Comparison of ENCODE assay signal across 7 mouse cellular contexts in the genomic region with DNA sequence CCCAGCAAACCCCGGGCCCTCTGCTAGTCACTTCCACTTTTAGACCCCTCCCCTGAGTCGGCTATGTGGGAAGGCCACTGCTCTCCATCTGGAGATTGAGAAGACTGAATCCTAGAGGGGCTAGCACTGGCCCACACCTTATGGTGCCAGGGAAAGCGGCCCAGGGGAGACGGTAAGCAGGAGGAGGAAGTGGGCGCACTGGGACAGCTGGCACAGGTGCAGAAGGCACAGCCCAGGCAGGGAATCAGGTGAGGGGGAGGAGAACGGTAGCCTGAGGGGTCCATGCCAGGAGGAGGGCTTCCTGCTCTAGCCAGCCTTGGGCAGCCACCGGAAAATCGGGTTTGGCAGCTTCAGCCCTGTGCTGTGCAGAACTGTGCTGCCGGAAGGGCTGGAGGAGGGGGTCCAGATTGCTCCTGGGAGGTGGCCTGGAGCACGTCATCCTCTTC. TPM values are rescaled to one million over a fixed set of nuclear protein-coding genes. Genes with fewer than 3 reads are reported as not detected.
DNase-seq lines count a peak whose midpoint lies in the region; ATAC-seq and TF ChIP-seq lines count a peak whose summit lies in the region.

No protein-coding gene starts in this region.

- H3K4me2 ChIP-seq in embryonic facial prominence, embryonic 13.5 days = peak overlapping the region; percentile 51
- H3K4me2 ChIP-seq in midbrain, embryonic 14.5 days (ENCODE audit: low read length) = peak overlapping the region; percentile 41

- no peaks in the 10 kb centered on the region for H3K9me3 ChIP-seq in embryonic facial prominence, embryonic 13.5 days
- no peaks in the 10 kb centered on the region for H3K9me3 ChIP-seq in midbrain, embryonic 14.5 days (ENCODE audit: control insufficient read depth, low read length)

- H3K27ac ChIP-seq in embryonic facial prominence, embryonic 13.5 days = peak overlapping the region; percentile 68
- peak overlapping the region; percentile 41 for H3K27ac ChIP-seq in midbrain, embryonic 14.5 days (replicated peaks; ENCODE audit: low read depth, low read length)

- TF ChIP-seq POLR2A in brain, embryonic 14.5 days (IDR thresholded peaks at IDR 0.05; ENCODE audit: borderline replicate concordance, extremely low read depth, insufficient read depth, insufficient read length, poor library complexity, severe bottlenecking) = no peak

- peak; percentile 85 for DNase-seq in brain, embryonic 14.5 days (ENCODE audit: low read depth)
- DNase-seq in heart, adult 9 months (ENCODE audit: low spot score in 2 of 2) = peak; percentile 64 to 81
- DNase-seq in kidney, adult 8-10 months = peak; percentile 77 to 86
- DNase-seq in liver = peak; percentile 39
- DNase-seq in midbrain, embryonic 14.5 days = peak; percentile 68
- DNase-seq in testis, postnatal 10 days (ENCODE audit: low spot score) = peak; percentile 65

- WGBS in embryonic facial prominence, embryonic 13.5 days = 9% methylated on average over 10 of the region's 10 CpGs
- WGBS in midbrain, embryonic 14.5 days = 19% methylated on average over 10 of the region's 10 CpGs

- H3K4me1 ChIP-seq in embryonic facial prominence, embryonic 13.5 days = peaks cover 36% of the 10 kb centered on the region
- peaks cover 19% of the 10 kb centered on the region; the same call in 1 of the 2 replicates for H3K4me1 ChIP-seq in midbrain, embryonic 14.5 days (ENCODE audit: control insufficient read depth, insufficient read depth, low read length)

- no peaks in the 10 kb centered on the region for H3K27me3 ChIP-seq in embryonic facial prominence, embryonic 13.5 days
- H3K27me3 ChIP-seq in midbrain, embryonic 14.5 days (ENCODE audit: control insufficient read depth, insufficient read depth, low read length) = no peaks in the 10 kb centered on the region

- TF ChIP-seq CTCF in brain, embryonic 14.5 days (IDR thresholded peaks at IDR 0.05; ENCODE audit: borderline replicate concordance, extremely low read depth, insufficient read depth, insufficient read length) = no peak

- ATAC-seq in embryonic facial prominence, embryonic 13.5 days (ENCODE audit: insufficient number of reproducible peaks, insufficient read depth, low FRiP score, low TSS enrichment, low read depth) = peak; percentile 82
- peak; percentile 72 for ATAC-seq in midbrain, embryonic 14.5 days (ENCODE audit: low FRiP score, low TSS enrichment)

- peak overlapping the region; percentile 14 for H3K4me3 ChIP-seq in embryonic facial prominence, embryonic 13.5 days
- H3K4me3 ChIP-seq in midbrain, embryonic 14.5 days (replicated peaks; ENCODE audit: low read depth, low read length) = no peak overlapping the region

- H3K36me3 ChIP-seq in embryonic facial prominence, embryonic 13.5 days = no peaks in the 10 kb centered on the region
- no peaks in the 10 kb centered on the region for H3K36me3 ChIP-seq in midbrain, embryonic 14.5 days (ENCODE audit: control insufficient read depth, insufficient read depth, low read length)

- H3K9ac ChIP-seq in embryonic facial prominence, embryonic 13.5 days = peak overlapping the region; percentile 7; the same call in 1 of the 2 replicates
- no peak overlapping the region for H3K9ac ChIP-seq in midbrain, embryonic 14.5 days (replicated peaks; ENCODE audit: low read length)

RNA-seq across cellular contexts. Expression of a gene that starts 3.4 kb away (rescaled TPM):
- not detected in 2 replicates for polyA plus RNA-seq in brain, embryonic 14.5 days (2012; rRNA removed)
- not detected in 2 replicates for polyA plus RNA-seq in embryonic facial prominence, embryonic 13.5 days (2015; fragmentation: Nextera tagmentation; extraction: Ambion mirVana)
- polyA plus RNA-seq in midbrain, embryonic 14.5 days (2014; fragmentation: Nextera tagmentation; extraction: Ambion mirVana) = not detected in 2 replicates

RNA-seq across cellular contexts. Expression of a gene that starts 3.4 kb away (rescaled TPM):
- not detected in 2 replicates for polyA plus RNA-seq in brain, embryonic 14.5 days (2012; rRNA removed)
- polyA plus RNA-seq in embryonic facial prominence, embryonic 13.5 days (2015; fragmentation: Nextera tagmentation; extraction: Ambion mirVana) = not detected in 2 replicates
- not detected in 2 replicates for polyA plus RNA-seq in midbrain, embryonic 14.5 days (2014; fragmentation: Nextera tagmentation; extraction: Ambion mirVana)

RNA-seq across cellular contexts. Expression of a gene that starts 9.2 kb away (rescaled TPM):
- polyA plus RNA-seq in brain, embryonic 14.5 days (2012; rRNA removed) = 0.07 TPM in 1 of 2 replicates, not detected in the other
- 0.98 and 1.0 TPM in 2 replicates for polyA plus RNA-seq in embryonic facial prominence, embryonic 13.5 days (2015; fragmentation: Nextera tagmentation; extraction: Ambion mirVana)
- 0.11 and 0.18 TPM in 2 replicates for polyA plus RNA-seq in midbrain, embryonic 14.5 days (2014; fragmentation: Nextera tagmentation; extraction: Ambion mirVana)

RNA-seq across cellular contexts. Expression of a gene that starts 25.4 kb away (rescaled TPM):
- polyA plus RNA-seq in brain, embryonic 14.5 days (2012; rRNA removed) = 1.4 and 1.5 TPM in 2 replicates
- polyA plus RNA-seq in embryonic facial prominence, embryonic 13.5 days (2015; fragmentation: Nextera tagmentation; extraction: Ambion mirVana) = 2.7 and 3.1 TPM in 2 replicates
- polyA plus RNA-seq in midbrain, embryonic 14.5 days (2014; fragmentation: Nextera tagmentation; extraction: Ambion mirVana) = 1.3 and 1.8 TPM in 2 replicates

RNA-seq across cellular contexts. Expression of a gene that starts 44.9 kb away (rescaled TPM):
- polyA plus RNA-seq in brain, embryonic 14.5 days (2012; rRNA removed) = 117 and 122 TPM in 2 replicates
- 28.9 and 31.6 TPM in 2 replicates for polyA plus RNA-seq in embryonic facial prominence, embryonic 13.5 days (2015; fragmentation: Nextera tagmentation; extraction: Ambion mirVana)
- 86.4 and 115 TPM in 2 replicates for polyA plus RNA-seq in midbrain, embryonic 14.5 days (2014; fragmentation: Nextera tagmentation; extraction: Ambion mirVana)
